Mouse (Mus musculus): ENCODE results near the gene Lim2. TPM values are rescaled to one million over a fixed set of nuclear protein-coding genes. Genes with fewer than 3 reads are reported as not detected.
"Not testable (repeated sequence)": the region's sequence is repeated elsewhere in the genome, so short reads cannot be mapped to it uniquely, and the experiment has no call there.

The Lim2 gene
- polyA plus RNA-seq (2015; fragmentation: Nextera tagmentation; extraction: Ambion mirVana) = 0.29 TPM in 1 of 2 replicates, not detected in the other

DNA sequence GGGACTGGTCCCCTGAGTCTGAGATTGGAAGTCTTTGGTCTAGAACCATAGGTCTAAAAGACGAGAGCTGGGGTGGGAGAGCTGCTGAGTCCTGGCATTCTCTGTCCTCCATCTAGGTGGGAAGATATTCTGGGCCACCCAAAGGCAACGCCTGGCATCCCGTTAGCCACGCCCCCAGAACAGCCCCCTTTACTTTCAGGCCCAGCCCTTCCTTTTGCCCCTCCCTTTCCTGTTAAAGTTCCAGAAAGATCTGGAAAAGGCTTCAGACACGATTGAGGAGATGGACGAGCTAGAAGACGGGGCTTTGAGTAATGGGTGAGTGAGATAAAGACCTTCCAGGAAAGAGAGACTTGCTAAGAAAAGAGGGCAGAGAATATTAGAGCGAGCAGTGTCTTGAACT is at the start of gene Lim2:
TSS of gene Lim2 (plus strand) at position 265 of the 400 bp plus-strand sequence.
- no peaks in the 10 kb centered on the region for H3K36me3 ChIP-seq (ENCODE audit: control insufficient read depth, insufficient read depth, low read length)
- WGBS = 74% methylated on average over 8 of the region's 8 CpGs

DNA sequence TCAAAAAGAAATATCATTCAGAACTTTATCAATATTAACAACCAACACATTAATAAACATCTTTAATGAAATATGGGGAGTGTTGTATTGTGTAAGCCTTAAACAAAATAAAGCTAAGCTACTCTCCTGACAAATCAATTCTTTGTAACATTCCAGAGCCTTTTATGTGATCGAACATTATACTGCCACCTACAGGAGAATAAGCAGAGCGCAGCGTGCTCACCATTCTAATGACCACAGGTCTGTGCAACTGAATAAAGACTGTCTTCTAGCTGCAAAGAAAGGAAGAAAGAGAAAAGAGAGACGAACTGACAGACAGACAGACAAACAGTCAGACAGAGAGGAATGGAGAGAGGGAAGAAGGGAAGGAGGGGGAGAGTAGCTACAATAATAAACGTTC is 49.2 kb upstream of the Lim2 start:
- 14% methylated on average over 5 of the region's 5 CpGs for WGBS
- H3K4me3 ChIP-seq (replicated peaks; ENCODE audit: low read length) = no peak overlapping the region
- ATAC-seq (ENCODE audit: insufficient read depth, low FRiP score) = no peak
- no peaks in the 10 kb centered on the region for H3K9me3 ChIP-seq (replicated peaks; ENCODE audit: control insufficient read depth, low read length)
- H3K27me3 ChIP-seq (ENCODE audit: control insufficient read depth, insufficient read depth, low read length) = no peaks in the 10 kb centered on the region
- H3K9ac ChIP-seq (ENCODE audit: low read length) = no peak overlapping the region
- H3K27ac ChIP-seq (ENCODE audit: low read length) = no peak overlapping the region
- no peaks in the 10 kb centered on the region for H3K4me1 ChIP-seq (ENCODE audit: control insufficient read depth, insufficient read depth, low read length)
- H3K4me2 ChIP-seq (ENCODE audit: low read depth, low read length) = no peak overlapping the region
- no peaks in the 10 kb centered on the region for H3K36me3 ChIP-seq (ENCODE audit: control insufficient read depth, insufficient read depth, low read length)

More for the DNA sequence above, at the start of gene Lim2:
- Histone ChIP-seq H3K4me2 (ENCODE audit: low read depth, low read length) (no peak within 1 kb of the TSS), H3K4me3 (replicated peaks; ENCODE audit: low read length) (no peak within 1 kb of the TSS), H3K4me1 (ENCODE audit: control insufficient read depth, insufficient read depth, low read length) (no peaks in the 10 kb centered on the region), H3K27ac (ENCODE audit: low read length) (no peak within 1 kb of the TSS), H3K9me3 (replicated peaks; ENCODE audit: control insufficient read depth, low read length) (no peaks in the 10 kb centered on the region), H3K9ac (ENCODE audit: low read length) (no peak within 1 kb of the TSS), H3K27me3 (ENCODE audit: control insufficient read depth, insufficient read depth, low read length) (no peaks in the 10 kb centered on the region)
- no peak for ATAC-seq (ENCODE audit: insufficient read depth, low FRiP score)

DNA sequence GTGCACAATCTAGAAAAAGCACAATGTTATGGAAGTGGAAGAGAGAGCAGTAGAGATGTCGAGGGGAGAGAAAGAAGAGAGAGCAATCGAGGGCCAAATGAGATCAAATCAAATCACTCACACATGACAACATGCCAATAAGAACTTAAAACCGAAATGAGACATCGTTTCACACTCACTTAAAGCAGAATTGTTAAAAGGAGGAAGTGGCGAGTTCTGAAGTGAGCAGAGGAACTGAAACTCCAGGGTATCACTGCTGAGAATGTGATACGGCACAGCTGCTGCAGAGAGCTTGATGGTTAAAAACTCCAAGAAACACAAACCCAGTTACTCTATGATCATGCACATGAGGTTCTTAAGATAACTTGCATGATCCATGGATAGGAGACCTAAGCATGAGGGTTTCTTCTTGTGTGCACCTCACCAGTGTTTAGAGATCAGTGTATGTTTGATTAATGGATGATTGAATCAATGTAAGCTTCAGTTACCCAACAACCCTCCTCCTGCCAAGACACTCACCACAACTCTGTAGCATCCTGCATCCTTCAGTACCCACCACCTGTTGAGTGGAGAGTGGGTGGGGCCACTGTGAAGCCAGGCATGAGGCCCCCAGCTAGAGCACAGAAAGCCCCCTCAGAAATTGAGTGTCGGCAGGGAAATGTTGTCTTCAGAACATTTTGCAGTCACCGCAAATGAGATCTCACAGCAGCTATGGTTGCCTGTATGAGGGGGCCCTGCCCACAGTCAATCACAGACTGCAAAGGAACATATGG is 34.9 kb upstream of the Lim2 start:
- H3K27ac ChIP-seq (ENCODE audit: low read length) = no peak overlapping the region
- H3K27me3 ChIP-seq (ENCODE audit: control insufficient read depth, insufficient read depth, low read length) = no peaks in the 10 kb centered on the region
- ATAC-seq (ENCODE audit: insufficient read depth, low FRiP score) = no peak
- no peaks in the 10 kb centered on the region for H3K9me3 ChIP-seq (replicated peaks; ENCODE audit: control insufficient read depth, low read length)
- H3K36me3 ChIP-seq (ENCODE audit: control insufficient read depth, insufficient read depth, low read length) = no peaks in the 10 kb centered on the region
- no peak overlapping the region for H3K4me3 ChIP-seq (replicated peaks; ENCODE audit: low read length)
- H3K4me2 ChIP-seq (ENCODE audit: low read depth, low read length) = no peak overlapping the region
- no peaks in the 10 kb centered on the region for H3K4me1 ChIP-seq (ENCODE audit: control insufficient read depth, insufficient read depth, low read length)
- no peak overlapping the region for H3K9ac ChIP-seq (ENCODE audit: low read length)
- 69% methylated on average over 8 of the region's 8 CpGs for WGBS

DNA sequence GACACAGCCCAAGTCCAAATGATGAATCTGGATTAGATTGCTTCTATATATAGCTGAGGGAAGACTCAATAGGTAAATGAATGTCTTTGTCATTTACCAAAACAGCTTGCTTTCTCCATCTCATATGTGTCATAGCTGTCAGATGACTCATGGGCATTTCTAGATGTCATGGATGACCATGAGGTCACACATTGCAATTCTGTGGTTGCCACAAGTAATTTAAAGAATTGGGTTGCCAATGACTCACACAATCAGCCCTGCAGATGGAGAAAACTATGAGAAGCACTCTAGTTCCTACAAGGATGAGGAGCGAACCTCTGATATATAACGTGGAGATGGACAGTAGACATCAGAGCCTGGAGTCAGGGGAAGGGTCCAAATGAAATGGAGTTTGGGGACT is 28.0 kb upstream of the Lim2 start:
- 82% methylated on average over 2 of the region's 2 CpGs for WGBS
- Histone ChIP-seq H3K27ac (ENCODE audit: low read length) (no peak overlapping the region), H3K36me3 (ENCODE audit: control insufficient read depth, insufficient read depth, low read length) (no peaks in the 10 kb centered on the region), H3K9ac (ENCODE audit: low read length) (no peak overlapping the region), H3K9me3 (replicated peaks; ENCODE audit: control insufficient read depth, low read length) (no peaks in the 10 kb centered on the region), H3K4me1 (ENCODE audit: control insufficient read depth, insufficient read depth, low read length) (no peaks in the 10 kb centered on the region), H3K27me3 (ENCODE audit: control insufficient read depth, insufficient read depth, low read length) (no peaks in the 10 kb centered on the region), H3K4me3 (replicated peaks; ENCODE audit: low read length) (no peak overlapping the region), H3K4me2 (ENCODE audit: low read depth, low read length) (no peak overlapping the region)
- ATAC-seq (ENCODE audit: insufficient read depth, low FRiP score) = no peak

DNA sequence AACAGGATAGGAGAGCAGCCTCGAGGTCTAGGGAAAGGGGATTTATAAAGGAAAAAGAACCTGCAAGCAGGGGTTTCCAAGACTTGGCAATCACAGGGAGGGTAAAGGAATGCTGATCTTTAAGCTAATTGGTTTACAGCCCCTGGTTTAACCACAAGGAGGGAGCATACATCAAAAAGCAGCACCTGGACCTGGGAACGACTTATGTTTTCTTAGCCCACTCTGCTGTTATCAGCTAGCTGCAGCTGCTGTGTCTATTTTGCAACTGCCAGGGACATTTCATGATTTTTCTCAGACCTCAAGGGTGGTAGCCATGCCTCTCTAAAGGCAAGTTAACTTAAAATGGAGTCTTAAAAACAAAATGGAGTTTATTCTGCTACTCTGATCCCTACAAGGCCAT is 24.8 kb upstream of the Lim2 start:
- no peaks in the 10 kb centered on the region for H3K9me3 ChIP-seq (replicated peaks; ENCODE audit: control insufficient read depth, low read length)
- H3K9ac ChIP-seq (ENCODE audit: low read length) = no peak overlapping the region
- H3K4me2 ChIP-seq (ENCODE audit: low read depth, low read length) = no peak overlapping the region
- no peaks in the 10 kb centered on the region for H3K4me1 ChIP-seq (ENCODE audit: control insufficient read depth, insufficient read depth, low read length)
- H3K36me3 ChIP-seq (ENCODE audit: control insufficient read depth, insufficient read depth, low read length) = no peaks in the 10 kb centered on the region
- H3K27ac ChIP-seq (ENCODE audit: low read length) = no peak overlapping the region
- H3K4me3 ChIP-seq (replicated peaks; ENCODE audit: low read length) = no peak overlapping the region
- WGBS = 29% methylated on average over 2 of the region's 2 CpGs
- no peaks in the 10 kb centered on the region for H3K27me3 ChIP-seq (ENCODE audit: control insufficient read depth, insufficient read depth, low read length)
- no peak for ATAC-seq (ENCODE audit: insufficient read depth, low FRiP score)

DNA sequence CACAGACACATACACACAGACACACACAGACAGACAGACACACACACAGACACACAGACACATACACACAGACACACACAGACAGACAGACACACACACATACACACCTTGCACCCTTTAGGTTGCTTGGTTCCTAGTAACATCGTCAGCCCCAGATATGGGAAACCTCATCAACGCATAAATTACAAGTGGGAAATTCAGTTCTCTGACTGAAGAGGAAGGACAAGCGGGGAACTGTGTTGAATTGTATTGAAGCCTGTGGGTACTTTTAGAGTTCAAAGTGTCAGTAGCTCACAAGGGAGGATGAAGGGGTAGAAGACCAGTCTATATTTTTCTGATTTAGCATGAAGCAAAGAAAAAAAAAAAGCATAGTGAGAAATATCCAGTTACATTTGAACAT is 19.9 kb upstream of the Lim2 start:
- ATAC-seq (ENCODE audit: insufficient read depth, low FRiP score) = no peak
- H3K27me3 ChIP-seq (ENCODE audit: control insufficient read depth, insufficient read depth, low read length) = no peaks in the 10 kb centered on the region
- H3K4me1 ChIP-seq (ENCODE audit: control insufficient read depth, insufficient read depth, low read length) = no peaks in the 10 kb centered on the region
- no peak overlapping the region for H3K4me2 ChIP-seq (ENCODE audit: low read depth, low read length)
- H3K9ac ChIP-seq (ENCODE audit: low read length) = no peak overlapping the region
- no peaks in the 10 kb centered on the region for H3K36me3 ChIP-seq (ENCODE audit: control insufficient read depth, insufficient read depth, low read length)
- 78% methylated on average over 3 of the region's 3 CpGs for WGBS
- H3K4me3 ChIP-seq (replicated peaks; ENCODE audit: low read length) = no peak overlapping the region
- no peak overlapping the region for H3K27ac ChIP-seq (ENCODE audit: low read length)
- no peaks in the 10 kb centered on the region for H3K9me3 ChIP-seq (replicated peaks; ENCODE audit: control insufficient read depth, low read length)

DNA sequence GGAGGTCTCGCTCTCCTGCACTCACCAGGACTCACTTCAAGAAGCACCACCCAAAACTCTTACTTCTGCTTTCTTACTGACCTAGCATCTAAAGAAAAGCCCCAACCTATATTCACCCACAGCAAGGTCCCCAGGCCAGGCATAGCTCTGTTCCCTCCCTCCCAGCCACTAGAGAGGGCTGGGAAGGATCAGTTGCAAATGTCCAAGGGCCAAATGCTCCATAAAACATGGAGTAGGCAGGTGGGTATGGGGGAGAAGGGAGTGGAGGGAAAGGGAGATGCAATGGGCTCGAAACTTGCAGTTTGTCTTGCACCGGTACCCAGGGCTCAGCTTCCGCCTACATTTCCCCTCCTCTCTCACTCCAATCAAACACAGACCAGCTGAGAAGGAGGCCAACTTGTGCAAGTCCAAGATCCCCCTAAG is 19.3 kb upstream of the Lim2 start, which contains the start of gene Siglecg:
TSS of gene Siglecg (plus strand) at position 74 of the 423 bp plus-strand sequence.
- 70% methylated on average over 4 of the region's 4 CpGs for WGBS
- Histone ChIP-seq H3K27me3 (ENCODE audit: control insufficient read depth, insufficient read depth, low read length) (no peaks in the 10 kb centered on the region), H3K9me3 (replicated peaks; ENCODE audit: control insufficient read depth, low read length) (no peaks in the 10 kb centered on the region), H3K4me2 (ENCODE audit: low read depth, low read length) (no peak within 1 kb of the TSS), H3K9ac (ENCODE audit: low read length) (no peak within 1 kb of the TSS), H3K4me1 (ENCODE audit: control insufficient read depth, insufficient read depth, low read length) (no peaks in the 10 kb centered on the region), H3K36me3 (ENCODE audit: control insufficient read depth, insufficient read depth, low read length) (no peaks in the 10 kb centered on the region), H3K27ac (ENCODE audit: low read length) (no peak within 1 kb of the TSS), H3K4me3 (replicated peaks; ENCODE audit: low read length) (no peak within 1 kb of the TSS)
- no peak for ATAC-seq (ENCODE audit: insufficient read depth, low FRiP score)

DNA sequence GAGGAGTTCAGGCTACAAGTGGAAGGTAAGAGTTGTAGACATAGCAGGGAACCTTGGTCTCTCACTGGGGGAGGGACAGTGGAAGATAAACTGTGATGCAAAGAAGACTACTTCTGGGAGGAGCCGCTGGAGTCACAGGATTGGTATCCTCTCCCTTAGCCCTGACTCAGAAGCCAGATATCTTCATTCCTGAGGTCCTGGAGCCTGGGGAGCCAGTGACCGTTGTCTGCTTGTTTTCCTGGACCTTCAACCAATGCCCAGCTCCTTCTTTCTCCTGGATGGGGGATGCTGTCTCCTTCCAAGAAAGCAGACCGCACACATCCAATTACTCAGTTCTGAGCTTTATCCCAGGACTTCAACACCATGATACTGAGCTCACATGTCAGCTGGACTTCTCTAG is 18.4 kb upstream of the Lim2 start:
- Histone ChIP-seq H3K4me3 (replicated peaks; ENCODE audit: low read length) (no peak overlapping the region), H3K9ac (ENCODE audit: low read length) (no peak overlapping the region), H3K27me3 (ENCODE audit: control insufficient read depth, insufficient read depth, low read length) (no peaks in the 10 kb centered on the region), H3K4me2 (ENCODE audit: low read depth, low read length) (no peak overlapping the region), H3K4me1 (ENCODE audit: control insufficient read depth, insufficient read depth, low read length) (no peaks in the 10 kb centered on the region), H3K9me3 (replicated peaks; ENCODE audit: control insufficient read depth, low read length) (no peaks in the 10 kb centered on the region), H3K36me3 (ENCODE audit: control insufficient read depth, insufficient read depth, low read length) (no peaks in the 10 kb centered on the region), H3K27ac (ENCODE audit: low read length) (no peak overlapping the region)
- WGBS = 71% methylated on average over 3 of the region's 3 CpGs
- no peak for ATAC-seq (ENCODE audit: insufficient read depth, low FRiP score)

DNA sequence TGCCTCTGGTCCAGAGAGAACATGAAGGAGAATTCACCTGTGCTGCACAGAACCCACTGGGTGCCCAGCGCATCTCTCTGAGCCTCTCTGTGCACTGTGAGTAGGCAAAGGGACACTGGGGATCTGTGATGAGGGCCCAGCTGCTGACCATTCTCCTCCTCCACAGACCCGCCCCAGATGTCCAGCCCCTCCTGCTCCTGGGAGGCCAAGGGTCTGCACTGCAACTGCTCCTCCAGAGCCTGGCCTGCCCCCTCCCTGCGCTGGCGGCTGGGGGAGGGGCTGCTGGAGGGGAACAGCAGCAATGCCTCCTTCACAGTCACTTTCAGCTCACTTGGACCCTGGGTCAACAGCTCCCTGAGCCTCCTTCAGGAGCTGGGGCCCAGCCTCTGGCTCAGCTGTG is 15.7 kb upstream of the Lim2 start:
- not testable (repeated sequence) for H3K27ac ChIP-seq (ENCODE audit: low read length); H3K4me2 ChIP-seq (ENCODE audit: low read depth, low read length); H3K4me3 ChIP-seq (replicated peaks; ENCODE audit: low read length); ATAC-seq (ENCODE audit: insufficient read depth, low FRiP score); H3K36me3 ChIP-seq (ENCODE audit: control insufficient read depth, insufficient read depth, low read length); H3K9ac ChIP-seq (ENCODE audit: low read length); H3K4me1 ChIP-seq (ENCODE audit: control insufficient read depth, insufficient read depth, low read length); H3K27me3 ChIP-seq (ENCODE audit: control insufficient read depth, insufficient read depth, low read length); H3K9me3 ChIP-seq (replicated peaks; ENCODE audit: control insufficient read depth, low read length)
- WGBS = 37% methylated on average over 4 of the region's 4 CpGs
